Mouse (Mus musculus) heart, embryonic 11.5 days (tissue): ENCODE data around the gene Akap13. TPM values are rescaled to one million over a fixed set of nuclear protein-coding genes. Genes with fewer than 3 reads are reported as not detected.

Experiments used
- ATAC-seq: fragments of 200-750 bp; cut with Nextera tagmentation; replicated peaks from 2 replicates; pipeline ENCODE4 v1.8.0; 2017; ENCODE audit warnings: moderate library complexity; ENCODE audit not compliant: insufficient number of reproducible peaks, low FRiP score, low TSS enrichment
- H3K27ac ChIP-seq: fragments of 300-500 bp; sonication (generic); 2 replicates; pipeline ENCODE4 v1.5.1; 2014; ENCODE audit warnings: mild to moderate bottlenecking, low read depth, low read length
- H3K27me3 ChIP-seq: fragments of 300-500 bp; sonication (generic); 2 replicates; pipeline ENCODE4 v1.6.1; 2014; ENCODE audit warnings: mild to moderate bottlenecking, low read length, mixed read lengths; ENCODE audit not compliant: control insufficient read depth, insufficient read depth
- H3K36me3 ChIP-seq: fragments of 300-500 bp; sonication (generic); 2 replicates; pipeline ENCODE4 v1.6.1; 2014; ENCODE audit warnings: mild to moderate bottlenecking, low read length, moderate library complexity, mixed read lengths; ENCODE audit not compliant: control insufficient read depth, insufficient read depth
- H3K4me1 ChIP-seq: fragments of 300-500 bp; sonication (generic); 2 replicates; pipeline ENCODE4 v1.6.1; 2014; ENCODE audit warnings: low read length; ENCODE audit not compliant: control insufficient read depth, insufficient read depth
- H3K4me2 ChIP-seq: fragments of 300-500 bp; sonication (generic); 2 replicates; pipeline ENCODE4 v1.6.1; 2014; ENCODE audit warnings: mild to moderate bottlenecking, moderate library complexity
- H3K4me3 ChIP-seq: fragments of 300-500 bp; sonication (generic); 2 replicates; pipeline ENCODE4 v1.5.1; 2014; ENCODE audit warnings: low read depth, low read length
- H3K9ac ChIP-seq: fragments of 300-500 bp; sonication (generic); 2 replicates; pipeline ENCODE4 v1.6.1; 2014; ENCODE audit warnings: mild to moderate bottlenecking, low read depth, low read length, moderate library complexity
- H3K9me3 ChIP-seq: fragments of 300-500 bp; sonication (generic); replicated peaks from 2 replicates; pipeline ENCODE4 v1.6.1; 2016; ENCODE audit warnings: low read length; ENCODE audit not compliant: control insufficient read depth
- WGBS: fragments of 180-500 bp; shearing (Covaris S2); extraction: QIAGEN DNeasy Blood & Tissue Kit; methylation state at CpG from one replicate; pipeline ENCODE4 v1.1.7; 2014; ENCODE audit not compliant: insufficient replicate concordance; 5-methylcytosine and 5-hydroxymethylcytosine counted together
- polyA plus RNA-seq: library from polyadenylated mRNA; unstranded; fragments of >200 nt; fragmentation: Nextera tagmentation; extraction: Ambion mirVana; gene quantifications from 2 replicates; pipeline ENCODE4 v1.2.1, GENCODE M21; 2014

The Akap13 gene
- polyA plus RNA-seq, 1 experiment from 2014 or later: 68.1 TPM

- H3K36me3 ChIP-seq: no peaks in the 10 kb centered on the region
- H3K27ac ChIP-seq: no peak overlapping the region
- H3K4me3 ChIP-seq: no peak overlapping the region
- no peaks in the 10 kb centered on the region for H3K27me3 ChIP-seq
- no peak overlapping the region for H3K9ac ChIP-seq
- H3K4me2 ChIP-seq: no peak overlapping the region
- no peak for ATAC-seq
- peaks cover 26% of the 10 kb centered on the region for H3K4me1 ChIP-seq
- H3K9me3 ChIP-seq: no peaks in the 10 kb centered on the region
These were observed 184.7 kb downstream of the Akap13 start for GRCm38 (mm10) chr7:75640074-75640473.

GRCm38 (mm10) chr7:75640671-75641070 is 185.3 kb downstream of the Akap13 start:
- no peak overlapping the region for H3K27ac ChIP-seq
- H3K4me1 ChIP-seq: peaks cover 26% of the 10 kb centered on the region
- H3K4me2 ChIP-seq: no peak overlapping the region
- no peak overlapping the region for H3K9ac ChIP-seq
- 73% methylated on average over 2 of the region's 2 CpGs for WGBS
- no peak overlapping the region for H3K4me3 ChIP-seq
- no peak for ATAC-seq
- no peaks in the 10 kb centered on the region for H3K9me3 ChIP-seq
- no peaks in the 10 kb centered on the region for H3K36me3 ChIP-seq
- no peaks in the 10 kb centered on the region for H3K27me3 ChIP-seq

GRCm38 (mm10) chr7:75641415-75642177 is 186.3 kb downstream of the Akap13 start:
- Histone ChIP-seq H3K27me3 (no peaks in the 10 kb centered on the region), H3K4me3 (no peak overlapping the region), H3K9ac (no peak overlapping the region), H3K9me3 (no peaks in the 10 kb centered on the region), H3K4me1 (peaks cover 26% of the 10 kb centered on the region), H3K36me3 (no peaks in the 10 kb centered on the region), H3K27ac (peak overlapping the region; percentile 72; the same call in 1 of the 2 replicates), H3K4me2 (peak overlapping the region; percentile 59)
- no peak for ATAC-seq
- WGBS: 43% methylated on average over 9 of the region's 9 CpGs

- H3K27ac ChIP-seq: peak overlapping the region; percentile 72
- H3K9ac ChIP-seq: no peak overlapping the region; the same call in 1 of the 2 replicates
- ATAC-seq: peak; percentile 74; the same call in 1 of the 2 replicates
- H3K4me1 ChIP-seq: peaks cover 26% of the 10 kb centered on the region
- no peaks in the 10 kb centered on the region for H3K27me3 ChIP-seq
- H3K4me2 ChIP-seq: peak overlapping the region; percentile 59
- H3K36me3 ChIP-seq: no peaks in the 10 kb centered on the region
- no peaks in the 10 kb centered on the region for H3K9me3 ChIP-seq
- 7% methylated on average over 9 of the region's 9 CpGs for WGBS
- peak overlapping the region; percentile 15; the same call in 1 of the 2 replicates for H3K4me3 ChIP-seq
These were observed 186.9 kb downstream of the Akap13 start for GRCm38 (mm10) chr7:75642178-75642777.

- no peaks in the 10 kb centered on the region for H3K9me3 ChIP-seq
- H3K27me3 ChIP-seq: no peaks in the 10 kb centered on the region
- peak overlapping the region; percentile 59 for H3K4me2 ChIP-seq
- 47% methylated on average over 16 of the region's 16 CpGs for WGBS
- H3K9ac ChIP-seq: no peak overlapping the region
- H3K27ac ChIP-seq: peak overlapping the region; percentile 3; the same call in 1 of the 2 replicates
- peak overlapping the region; percentile 15; the same call in 1 of the 2 replicates for H3K4me3 ChIP-seq
- peaks cover 26% of the 10 kb centered on the region for H3K4me1 ChIP-seq
- no peak for ATAC-seq
- no peaks in the 10 kb centered on the region for H3K36me3 ChIP-seq
These were observed 187.7 kb downstream of the Akap13 start for GRCm38 (mm10) chr7:75642846-75643563.

- H3K4me1 ChIP-seq: peaks cover 26% of the 10 kb centered on the region
- 63% methylated on average over 4 of the region's 4 CpGs for WGBS
- peak overlapping the region; percentile 29; the same call in 1 of the 2 replicates for H3K4me2 ChIP-seq
- H3K36me3 ChIP-seq: no peaks in the 10 kb centered on the region
- no peak overlapping the region for H3K27ac ChIP-seq
- no peak overlapping the region for H3K9ac ChIP-seq
- no peaks in the 10 kb centered on the region for H3K27me3 ChIP-seq
- ATAC-seq: no peak
- no peaks in the 10 kb centered on the region for H3K9me3 ChIP-seq
- no peak overlapping the region for H3K4me3 ChIP-seq
These were observed 188.7 kb downstream of the Akap13 start for GRCm38 (mm10) chr7:75643986-75644385.

GRCm38 (mm10) chr7:75644585-75644984 is 189.3 kb downstream of the Akap13 start:
- Histone ChIP-seq H3K4me2 (no peak overlapping the region), H3K27me3 (no peaks in the 10 kb centered on the region), H3K36me3 (no peaks in the 10 kb centered on the region), H3K4me3 (no peak overlapping the region), H3K4me1 (peaks cover 26% of the 10 kb centered on the region), H3K9ac (no peak overlapping the region), H3K27ac (no peak overlapping the region), H3K9me3 (no peaks in the 10 kb centered on the region)
- no peak for ATAC-seq
- WGBS: 66% methylated on average over 2 of the region's 2 CpGs

GRCm38 (mm10) chr7:75645156-75645933 is 190.0 kb downstream of the Akap13 start:
- Histone ChIP-seq H3K9me3 (no peaks in the 10 kb centered on the region), H3K9ac (no peak overlapping the region), H3K36me3 (no peaks in the 10 kb centered on the region), H3K27ac (no peak overlapping the region), H3K27me3 (no peaks in the 10 kb centered on the region), H3K4me1 (peaks cover 26% of the 10 kb centered on the region), H3K4me3 (no peak overlapping the region), H3K4me2 (no peak overlapping the region)
- 74% methylated on average over 5 of the region's 5 CpGs for WGBS
- no peak for ATAC-seq
